Mouse (Mus musculus): ENCODE measurements around the gene Gm10057. TPM values are rescaled to one million over a fixed set of nuclear protein-coding genes. Genes with fewer than 3 reads are reported as not detected.
"Not testable (repeated sequence)": the region's sequence is repeated elsewhere in the genome, so short reads cannot be mapped to it uniquely, and the experiment has no call there.

Gene Gm10057
- total RNA-seq (2021): not detected

DNA sequence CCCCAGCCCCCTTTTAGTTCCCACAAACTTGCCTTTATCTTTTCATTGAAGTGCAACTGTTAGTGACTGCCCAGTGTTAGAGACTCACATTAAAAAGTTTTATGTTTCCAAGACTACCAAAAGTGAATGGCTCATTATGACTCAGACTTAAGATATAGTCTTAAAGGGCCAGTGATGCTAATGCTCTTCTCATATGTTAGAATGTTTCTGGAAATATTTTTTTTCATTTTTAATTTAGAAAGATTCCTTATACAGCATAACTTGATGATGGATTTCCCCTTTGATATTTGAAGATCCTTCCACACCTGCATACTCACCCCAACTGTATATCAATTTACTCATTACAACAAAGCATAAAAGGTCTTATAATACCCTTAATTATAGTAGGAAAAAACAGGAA lies at the start of gene Gm10057:
Gene Gm10057 (minus strand): TSS at position 101 of the 400 bp plus-strand sequence.
- intact Hi-C loops (cut with DNase I); DNase-seq: not testable (repeated sequence)

DNA sequence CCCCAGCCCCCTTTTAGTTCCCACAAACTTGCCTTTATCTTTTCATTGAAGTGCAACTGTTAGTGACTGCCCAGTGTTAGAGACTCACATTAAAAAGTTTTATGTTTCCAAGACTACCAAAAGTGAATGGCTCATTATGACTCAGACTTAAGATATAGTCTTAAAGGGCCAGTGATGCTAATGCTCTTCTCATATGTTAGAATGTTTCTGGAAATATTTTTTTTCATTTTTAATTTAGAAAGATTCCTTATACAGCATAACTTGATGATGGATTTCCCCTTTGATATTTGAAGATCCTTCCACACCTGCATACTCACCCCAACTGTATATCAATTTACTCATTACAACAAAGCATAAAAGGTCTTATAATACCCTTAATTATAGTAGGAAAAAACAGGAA lies 21.1 kb downstream of the Gm10057 start, which contains the start of gene 4921511M17Rik:
Gene 4921511M17Rik (minus strand): TSS at position 101 of the 400 bp plus-strand sequence.
- intact Hi-C loops (cut with DNase I); DNase-seq: not testable (repeated sequence)

DNA sequence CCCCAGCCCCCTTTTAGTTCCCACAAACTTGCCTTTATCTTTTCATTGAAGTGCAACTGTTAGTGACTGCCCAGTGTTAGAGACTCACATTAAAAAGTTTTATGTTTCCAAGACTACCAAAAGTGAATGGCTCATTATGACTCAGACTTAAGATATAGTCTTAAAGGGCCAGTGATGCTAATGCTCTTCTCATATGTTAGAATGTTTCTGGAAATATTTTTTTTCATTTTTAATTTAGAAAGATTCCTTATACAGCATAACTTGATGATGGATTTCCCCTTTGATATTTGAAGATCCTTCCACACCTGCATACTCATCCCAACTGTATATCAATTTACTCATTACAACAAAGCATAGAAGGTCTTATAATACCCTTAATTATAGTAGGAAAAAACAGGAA lies 42.3 kb downstream of the Gm10057 start, which contains the start of gene Samt1:
Gene Samt1 (minus strand): TSS at position 101 of the 400 bp plus-strand sequence.
- DNase-seq; intact Hi-C loops (cut with DNase I): not testable (repeated sequence)

Other genes with a start within 250 kb of the Gm10057 start
- gene Spin2c, start 222.8 kb downstream of the Gm10057 start, total RNA-seq (2021): 10 to 100 TPM; 10.3 to 11.4 TPM
- not detected for gene Samt1, start 42.4 kb downstream of the Gm10057 start, total RNA-seq (2021)
- gene 4921511M17Rik, start 21.2 kb downstream of the Gm10057 start, total RNA-seq (2021): not detected
- gene Gm15140, start 65.6 kb upstream of the Gm10057 start, total RNA-seq (2021): not detected

Data from left cerebral cortex, postnatal 4 days (tissue).